Mouse (Mus musculus) lung, postnatal 0 days (tissue): Measurements from ENCODE around the gene Flrt2. TPM values are rescaled to one million over a fixed set of nuclear protein-coding genes. Genes with fewer than 3 reads are reported as not detected.
A peak's percentile ranks its signal among the peaks of the same experiment; 100 is the strongest.

Source experiments
- ATAC-seq: fragments of 200-750 bp; cut with Nextera tagmentation; 2 replicates; pipeline ENCODE4 v1.8.0; 2017; ENCODE audit warnings: moderate library complexity
- DNase-seq: peaks from one replicate; pipeline ENCODE4 v3.0.0-alpha.2; 2016; ENCODE audit warnings: low spot score
- H3K27ac ChIP-seq: fragments of 300-500 bp; sonication (generic); 2 replicates; pipeline ENCODE4 v1.5.1; 2014; ENCODE audit warnings: antibody characterized with exemption, mild to moderate bottlenecking, low read length, mixed read lengths
- H3K27me3 ChIP-seq: fragments of 300-500 bp; sonication (generic); replicated peaks from 2 replicates; pipeline ENCODE4 v1.6.1; 2014; ENCODE audit warnings: low read length, mixed read lengths; ENCODE audit not compliant: insufficient read depth
- H3K36me3 ChIP-seq: fragments of 300-500 bp; sonication (generic); 2 replicates; pipeline ENCODE4 v1.6.1; 2014; ENCODE audit warnings: low read length, mixed read lengths; ENCODE audit not compliant: insufficient read depth
- H3K4me1 ChIP-seq: fragments of 300-500 bp; sonication (generic); 2 replicates; pipeline ENCODE4 v1.6.1; 2014; ENCODE audit warnings: antibody characterized with exemption, low read depth, low read length, mixed read lengths; ENCODE audit not compliant: insufficient read depth
- H3K4me2 ChIP-seq: fragments of 300-500 bp; sonication (generic); replicated peaks from 2 replicates; pipeline ENCODE4 v1.6.1; 2014; ENCODE audit warnings: low read depth, mild to moderate bottlenecking, low read length, moderate library complexity, mixed read lengths
- H3K4me3 ChIP-seq: fragments of 300-500 bp; sonication (generic); 2 replicates; pipeline ENCODE4 v1.5.1; 2014; ENCODE audit warnings: low read depth, low read length
- H3K9ac ChIP-seq: fragments of 300-500 bp; sonication (generic); replicated peaks from 2 replicates; pipeline ENCODE4 v1.6.1; 2014; ENCODE audit warnings: low read depth, mild to moderate bottlenecking
- H3K9me3 ChIP-seq: fragments of 300-500 bp; sonication (generic); 2 replicates; pipeline ENCODE4 v1.6.1; 2016; ENCODE audit warnings: low read length, mixed read lengths
- CTCF ChIP-seq: IDR thresholded peaks from 2 replicates; pipeline ENCODE4 v1.5.1; 2016; ENCODE audit warnings: antibody characterized with exemption, mild to moderate bottlenecking
- EP300 ChIP-seq: IDR thresholded peaks from 2 replicates; pipeline ENCODE4 v1.6.1; 2016; ENCODE audit warnings: antibody characterized with exemption, mild to moderate bottlenecking, control low read depth
- WGBS: fragments of 180-500 bp; shearing (Covaris S2); extraction: QIAGEN DNeasy Blood & Tissue Kit; methylation state at CpG from one replicate; pipeline ENCODE4 v1.1.7; 2014; 5-methylcytosine and 5-hydroxymethylcytosine counted together
- polyA plus RNA-seq: library from polyadenylated mRNA; unstranded; fragments of >200 nt; fragmentation: Nextera tagmentation; extraction: Ambion mirVana; gene quantifications from 2 replicates; pipeline ENCODE4 v1.2.1, GENCODE M21; 2015

Flrt2 gene
- polyA plus RNA-seq, 1 experiment from 2014 or later, result 1.7 TPM

DNA sequence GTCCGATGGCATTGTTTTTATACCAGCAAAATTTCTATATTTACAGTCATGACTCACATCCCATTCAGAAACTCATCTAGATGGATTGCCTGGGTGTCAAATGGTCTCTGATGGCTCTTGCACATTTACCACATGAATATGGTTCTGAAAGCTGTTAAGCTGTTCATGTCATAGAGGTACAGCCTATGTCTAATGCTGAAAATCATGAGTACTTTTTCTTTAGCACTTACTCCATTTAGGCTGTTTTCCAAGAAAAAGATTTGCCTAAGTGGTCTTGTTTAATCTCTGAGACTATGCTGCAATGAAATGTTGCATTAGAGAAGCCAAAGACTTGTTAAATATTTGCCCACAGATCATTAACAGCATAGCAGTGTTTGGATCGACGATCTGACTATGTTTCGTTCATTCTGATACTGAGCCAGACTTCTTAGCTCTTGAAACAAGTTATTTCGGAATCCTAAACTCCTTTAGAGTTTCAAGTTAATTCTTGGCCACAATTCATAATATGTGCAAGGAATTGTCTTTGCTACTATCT is 67.3 kb downstream of the Flrt2 start:
- TF ChIP-seq EP300 (peak; percentile 59; the same call in 1 of the 2 replicates), CTCF (no peak)
- H3K4me2 ChIP-seq, result no peak overlapping the region
- no peak overlapping the region for H3K9ac ChIP-seq
- no peak overlapping the region for H3K4me3 ChIP-seq
- H3K4me1 ChIP-seq, result no peaks in the 10 kb centered on the region
- peak; percentile 79 for DNase-seq
- peak; percentile 84 for ATAC-seq
- H3K27ac ChIP-seq, result no peak overlapping the region
- no peaks in the 10 kb centered on the region for H3K27me3 ChIP-seq
- H3K36me3 ChIP-seq, result no peaks in the 10 kb centered on the region
- WGBS, result 46% methylated on average over 5 of the region's 5 CpGs
- H3K9me3 ChIP-seq, result no peaks in the 10 kb centered on the region

DNA sequence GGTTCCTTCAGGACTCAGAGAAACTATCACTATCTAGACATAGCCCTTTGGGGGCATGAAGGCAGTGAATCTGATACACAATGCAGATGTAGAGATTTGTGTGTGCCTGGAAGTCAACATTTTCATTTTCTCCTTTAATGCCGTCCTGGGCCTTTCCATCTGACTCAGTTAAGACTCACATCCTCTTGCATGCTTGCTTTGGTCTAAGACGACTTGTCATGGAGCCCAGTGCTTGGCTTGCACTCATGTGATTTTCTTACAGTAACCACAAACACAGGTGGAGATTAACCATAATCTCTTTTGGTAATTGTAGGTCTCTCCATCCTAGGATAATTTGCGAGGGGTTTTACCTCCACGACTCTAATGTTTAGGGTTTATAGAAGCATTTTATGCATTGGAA is 73.2 kb downstream of the Flrt2 start:
- ATAC-seq (no peak), DNase-seq (no peak)
- Histone ChIP-seq H3K27ac (no peak overlapping the region), H3K4me3 (no peak overlapping the region), H3K9ac (no peak overlapping the region), H3K36me3 (no peaks in the 10 kb centered on the region), H3K27me3 (no peaks in the 10 kb centered on the region), H3K4me2 (no peak overlapping the region), H3K4me1 (no peaks in the 10 kb centered on the region), H3K9me3 (no peaks in the 10 kb centered on the region)
- WGBS, result 89% methylated on average over 4 of the region's 4 CpGs
- TF ChIP-seq CTCF, result no peak
- TF ChIP-seq EP300, result no peak

DNA sequence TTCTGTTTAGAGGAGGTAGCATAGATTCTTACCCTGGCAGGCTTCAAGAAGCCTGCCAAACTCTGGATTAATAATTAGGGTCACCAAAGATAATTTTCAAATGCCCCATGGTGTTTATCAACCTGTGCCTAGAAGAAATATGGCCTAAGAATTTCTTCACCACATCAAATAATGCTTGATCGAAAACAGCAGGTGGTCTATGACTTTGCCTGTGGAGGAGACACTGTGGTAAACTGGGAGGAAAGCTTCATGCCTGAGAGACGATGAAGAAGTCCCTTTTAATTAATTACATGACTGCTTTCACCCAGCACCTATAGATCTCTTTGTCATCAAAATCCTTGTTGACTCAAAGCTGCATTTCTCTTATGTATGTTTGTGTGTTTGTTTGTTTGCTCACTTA is 77.0 kb downstream of the Flrt2 start:
- Histone ChIP-seq H3K4me3 (no peak overlapping the region), H3K27ac (no peak overlapping the region), H3K9ac (no peak overlapping the region), H3K36me3 (no peaks in the 10 kb centered on the region), H3K4me1 (no peaks in the 10 kb centered on the region), H3K9me3 (no peaks in the 10 kb centered on the region), H3K27me3 (no peaks in the 10 kb centered on the region), H3K4me2 (no peak overlapping the region)
- ATAC-seq (no peak), DNase-seq (no peak)
- WGBS, result 89% methylated on average over 2 of the region's 2 CpGs
- no peak for TF ChIP-seq CTCF
- TF ChIP-seq EP300, result no peak

DNA sequence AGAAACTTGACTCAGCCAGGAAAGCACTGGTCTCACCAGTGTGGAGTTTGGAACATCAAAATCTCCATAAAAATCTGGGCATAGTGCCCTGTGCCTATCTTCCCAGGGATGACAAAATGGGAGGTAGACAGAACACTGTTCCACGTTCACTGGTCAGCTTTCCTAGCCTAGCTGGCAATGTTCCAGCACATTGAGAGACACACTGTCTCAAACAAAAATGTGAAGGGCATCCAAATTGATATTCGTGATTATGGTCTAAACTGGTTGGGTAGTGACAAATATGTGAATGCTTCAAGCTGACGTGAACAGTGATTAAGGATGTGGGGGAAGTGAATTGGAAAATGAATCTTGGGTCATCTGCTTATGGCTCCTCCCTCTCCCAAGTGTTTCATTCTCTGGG is 78.2 kb downstream of the Flrt2 start:
- DNase-seq (no peak), ATAC-seq (no peak)
- no peaks in the 10 kb centered on the region for H3K36me3 ChIP-seq
- H3K4me2 ChIP-seq, result no peak overlapping the region
- H3K27me3 ChIP-seq, result no peaks in the 10 kb centered on the region
- no peak overlapping the region for H3K9ac ChIP-seq
- 50% methylated on average over 3 of the region's 3 CpGs for WGBS
- H3K9me3 ChIP-seq, result no peaks in the 10 kb centered on the region
- H3K27ac ChIP-seq, result no peak overlapping the region
- no peaks in the 10 kb centered on the region for H3K4me1 ChIP-seq
- no peak for TF ChIP-seq EP300
- TF ChIP-seq CTCF, result no peak
- no peak overlapping the region for H3K4me3 ChIP-seq

DNA sequence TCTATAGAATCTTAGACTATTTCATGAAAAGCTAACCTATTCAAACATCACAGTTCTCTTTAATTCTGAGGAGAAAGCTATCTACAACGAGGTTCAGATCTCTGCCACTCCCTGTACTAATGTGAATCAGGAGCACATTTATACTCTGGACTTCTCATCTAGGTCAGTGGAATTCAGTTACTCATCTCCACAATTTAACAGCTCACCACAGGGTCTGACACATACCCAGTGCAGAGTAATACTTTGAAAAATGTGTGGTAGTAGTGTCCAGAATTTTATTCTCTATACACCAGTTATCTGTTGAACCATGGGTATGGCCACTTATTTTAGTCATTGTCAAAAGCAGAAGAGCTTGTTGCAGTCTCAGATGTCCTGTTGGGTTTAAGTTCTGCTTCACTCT is 98.1 kb downstream of the Flrt2 start:
- Histone ChIP-seq H3K4me3 (no peak overlapping the region), H3K27ac (no peak overlapping the region), H3K4me1 (no peaks in the 10 kb centered on the region), H3K9me3 (no peaks in the 10 kb centered on the region), H3K36me3 (no peaks in the 10 kb centered on the region), H3K27me3 (no peaks in the 10 kb centered on the region), H3K4me2 (no peak overlapping the region), H3K9ac (no peak overlapping the region)
- ATAC-seq, result no peak
- TF ChIP-seq EP300 (no peak), CTCF (no peak)
- 65% methylated on average over 1 of the region's 1 CpGs for WGBS
- no peak for DNase-seq

DNA sequence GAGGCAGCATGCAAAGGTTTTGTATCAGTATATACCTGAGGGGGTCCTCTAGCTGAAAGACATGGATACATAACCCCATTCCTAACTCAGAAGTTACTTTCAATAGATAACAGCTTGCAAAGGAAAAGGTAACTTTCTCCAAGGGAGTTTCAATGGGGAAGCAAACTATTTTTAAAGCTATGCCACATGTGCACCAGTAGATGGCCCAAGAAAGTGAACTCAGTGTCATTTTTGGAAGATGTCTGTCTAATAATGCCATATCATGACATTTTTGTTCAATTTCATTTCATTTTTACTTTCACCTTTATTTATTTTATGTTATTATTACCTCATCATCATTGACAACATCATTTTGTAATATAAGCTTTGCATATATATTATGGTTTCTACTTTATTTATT is 124.6 kb downstream of the Flrt2 start:
- no peak for TF ChIP-seq EP300
- no peak for TF ChIP-seq CTCF
- H3K4me3 ChIP-seq, result no peak overlapping the region
- no peak for DNase-seq
- H3K9me3 ChIP-seq, result no peaks in the 10 kb centered on the region
- H3K27me3 ChIP-seq, result no peaks in the 10 kb centered on the region
- no peak overlapping the region for H3K9ac ChIP-seq
- no peaks in the 10 kb centered on the region for H3K4me1 ChIP-seq
- H3K36me3 ChIP-seq, result no peaks in the 10 kb centered on the region
- H3K4me2 ChIP-seq, result no peak overlapping the region
- no peak for ATAC-seq
- H3K27ac ChIP-seq, result no peak overlapping the region
